Mouse (Mus musculus): ENCODE results near the gene Gal3st4. TPM values are rescaled to one million over a fixed set of nuclear protein-coding genes. Genes with fewer than 3 reads are reported as not detected.

Gal3st4 gene
- polyA plus RNA-seq, 1 experiment = 0.10 TPM

GRCm38 (mm10) chr5:138262001-138262400, 10.6 kb downstream of the Gal3st4 start:
- peaks cover 3% of the 10 kb centered on the region for H3K36me3 ChIP-seq (ENCODE audit: control insufficient read depth, insufficient read depth, low read length)

GRCm38 (mm10) chr5:138260834-138261233, 11.8 kb downstream of the Gal3st4 start:
- Histone ChIP-seq H3K4me3 (ENCODE audit: control insufficient read depth, low read depth, low read length) (no peak overlapping the region), H3K27me3 (ENCODE audit: control insufficient read depth, insufficient read depth, low read length) (no peaks in the 10 kb centered on the region), H3K27ac (ENCODE audit: control insufficient read depth, insufficient read depth, low read depth, low read length) (no peak overlapping the region), H3K36me3 (ENCODE audit: control insufficient read depth, insufficient read depth, low read length) (peaks cover 3% of the 10 kb centered on the region), H3K4me1 (ENCODE audit: control insufficient read depth, insufficient read depth, low read length) (peaks cover 13% of the 10 kb centered on the region)
- TF ChIP-seq POLR2A (IDR thresholded peaks at IDR 0.05; ENCODE audit: control insufficient read depth, low read depth, low read length) = no peak
- no peak for TF ChIP-seq CTCF (IDR thresholded peaks at IDR 0.05; ENCODE audit: control insufficient read depth, insufficient read depth, insufficient replicate concordance, low read depth, low read length)

More at GRCm38 (mm10) chr5:138262001-138262400, 10.6 kb downstream of the Gal3st4 start:
- TF ChIP-seq POLR2A (IDR thresholded peaks at IDR 0.05; ENCODE audit: control insufficient read depth, low read depth, low read length) = no peak
- Histone ChIP-seq H3K4me1 (ENCODE audit: control insufficient read depth, insufficient read depth, low read length) (peaks cover 8% of the 10 kb centered on the region), H3K27ac (ENCODE audit: control insufficient read depth, insufficient read depth, low read depth, low read length) (no peak overlapping the region), H3K4me3 (ENCODE audit: control insufficient read depth, low read depth, low read length) (no peak overlapping the region), H3K27me3 (ENCODE audit: control insufficient read depth, insufficient read depth, low read length) (no peaks in the 10 kb centered on the region)

- H3K4me3 ChIP-seq (ENCODE audit: control insufficient read depth, low read depth, low read length) = no peak overlapping the region
- no peak for TF ChIP-seq POLR2A (IDR thresholded peaks at IDR 0.05; ENCODE audit: control insufficient read depth, low read depth, low read length)
- TF ChIP-seq CTCF (IDR thresholded peaks at IDR 0.05; ENCODE audit: control insufficient read depth, insufficient read depth, insufficient replicate concordance, low read depth, low read length) = no peak
- peaks cover 3% of the 10 kb centered on the region for H3K36me3 ChIP-seq (ENCODE audit: control insufficient read depth, insufficient read depth, low read length)
These were observed 12.6 kb downstream of the Gal3st4 start for GRCm38 (mm10) chr5:138260051-138260450.

GRCm38 (mm10) chr5:138258993-138259392, 13.6 kb downstream of the Gal3st4 start:
- peaks cover 13% of the 10 kb centered on the region for H3K4me1 ChIP-seq (ENCODE audit: control insufficient read depth, insufficient read depth, low read length)
- H3K4me3 ChIP-seq (ENCODE audit: control insufficient read depth, low read depth, low read length) = no peak overlapping the region
- H3K36me3 ChIP-seq (ENCODE audit: control insufficient read depth, insufficient read depth, low read length) = peaks cover 3% of the 10 kb centered on the region
- H3K27ac ChIP-seq (ENCODE audit: control insufficient read depth, insufficient read depth, low read depth, low read length) = no peak overlapping the region
- TF ChIP-seq CTCF (IDR thresholded peaks at IDR 0.05; ENCODE audit: control insufficient read depth, insufficient read depth, insufficient replicate concordance, low read depth, low read length) (no peak), POLR2A (IDR thresholded peaks at IDR 0.05; ENCODE audit: control insufficient read depth, low read depth, low read length) (no peak)
- H3K27me3 ChIP-seq (ENCODE audit: control insufficient read depth, insufficient read depth, low read length) = no peaks in the 10 kb centered on the region

More at GRCm38 (mm10) chr5:138260051-138260450, 12.6 kb downstream of the Gal3st4 start:
- no peak overlapping the region for H3K27ac ChIP-seq (ENCODE audit: control insufficient read depth, insufficient read depth, low read depth, low read length)
- peaks cover 15% of the 10 kb centered on the region for H3K4me1 ChIP-seq (ENCODE audit: control insufficient read depth, insufficient read depth, low read length)
- no peaks in the 10 kb centered on the region for H3K27me3 ChIP-seq (ENCODE audit: control insufficient read depth, insufficient read depth, low read length)

GRCm38 (mm10) chr5:138258542-138258941, 14.1 kb downstream of the Gal3st4 start:
- H3K36me3 ChIP-seq (ENCODE audit: control insufficient read depth, insufficient read depth, low read length) = peaks cover 3% of the 10 kb centered on the region

GRCm38 (mm10) chr5:138258078-138258477, 14.6 kb downstream of the Gal3st4 start:
- no peak overlapping the region for H3K4me3 ChIP-seq (ENCODE audit: control insufficient read depth, low read depth, low read length)
- H3K4me1 ChIP-seq (ENCODE audit: control insufficient read depth, insufficient read depth, low read length) = peaks cover 11% of the 10 kb centered on the region
- peaks cover 3% of the 10 kb centered on the region for H3K36me3 ChIP-seq (ENCODE audit: control insufficient read depth, insufficient read depth, low read length)
- no peak overlapping the region for H3K27ac ChIP-seq (ENCODE audit: control insufficient read depth, insufficient read depth, low read depth, low read length)
- no peaks in the 10 kb centered on the region for H3K27me3 ChIP-seq (ENCODE audit: control insufficient read depth, insufficient read depth, low read length)
- TF ChIP-seq POLR2A (IDR thresholded peaks at IDR 0.05; ENCODE audit: control insufficient read depth, low read depth, low read length) = no peak
- no peak for TF ChIP-seq CTCF (IDR thresholded peaks at IDR 0.05; ENCODE audit: control insufficient read depth, insufficient read depth, insufficient replicate concordance, low read depth, low read length)

More at GRCm38 (mm10) chr5:138258542-138258941, 14.1 kb downstream of the Gal3st4 start:
- no peak overlapping the region for H3K4me3 ChIP-seq (ENCODE audit: control insufficient read depth, low read depth, low read length)
- TF ChIP-seq CTCF (IDR thresholded peaks at IDR 0.05; ENCODE audit: control insufficient read depth, insufficient read depth, insufficient replicate concordance, low read depth, low read length) = no peak
- no peak for TF ChIP-seq POLR2A (IDR thresholded peaks at IDR 0.05; ENCODE audit: control insufficient read depth, low read depth, low read length)
- peaks cover 13% of the 10 kb centered on the region for H3K4me1 ChIP-seq (ENCODE audit: control insufficient read depth, insufficient read depth, low read length)
- H3K27me3 ChIP-seq (ENCODE audit: control insufficient read depth, insufficient read depth, low read length) = no peaks in the 10 kb centered on the region
- H3K27ac ChIP-seq (ENCODE audit: control insufficient read depth, insufficient read depth, low read depth, low read length) = no peak overlapping the region

GRCm38 (mm10) chr5:138257585-138257978, 15.1 kb downstream of the Gal3st4 start:
- Histone ChIP-seq H3K4me3 (ENCODE audit: control insufficient read depth, low read depth, low read length) (no peak overlapping the region), H3K27ac (ENCODE audit: control insufficient read depth, insufficient read depth, low read depth, low read length) (no peak overlapping the region), H3K36me3 (ENCODE audit: control insufficient read depth, insufficient read depth, low read length) (peaks cover 3% of the 10 kb centered on the region), H3K27me3 (ENCODE audit: control insufficient read depth, insufficient read depth, low read length) (no peaks in the 10 kb centered on the region), H3K4me1 (ENCODE audit: control insufficient read depth, insufficient read depth, low read length) (peaks cover 6% of the 10 kb centered on the region)
- TF ChIP-seq CTCF (IDR thresholded peaks at IDR 0.05; ENCODE audit: control insufficient read depth, insufficient read depth, insufficient replicate concordance, low read depth, low read length) = no peak
- TF ChIP-seq POLR2A (IDR thresholded peaks at IDR 0.05; ENCODE audit: control insufficient read depth, low read depth, low read length) = no peak

Data from testis, adult 2 months (tissue).